Mouse (Mus musculus) adipocyte (in vitro differentiated cells): ENCODE results near the gene Gbe1.

Source experiments
- DNase-seq: peaks from one replicate; pipeline ENCODE4 v3.0.0-alpha.2; 2016; ENCODE audit warnings: low spot score

Gbe1 gene

GRCm38 (mm10) chr16:70313886-70314577 lies at the start of gene Gbe1:
Gene Gbe1, plus strand, starts transcription at chr16:70313949.
- DNase-seq: peak; percentile 95

- DNase-seq: no peak
Measured at GRCm38 (mm10) chr16:70310691-70311090, 3.1 kb upstream of the Gbe1 start.

GRCm38 (mm10) chr16:70313496-70313885 lies 258 bp upstream of the Gbe1 start:
- no peak for DNase-seq

GRCm38 (mm10) chr16:70314578-70314930 lies 805 bp downstream of the Gbe1 start:
- DNase-seq: no peak

- no peak for DNase-seq
Measured at GRCm38 (mm10) chr16:70315261-70315660, 1.5 kb downstream of the Gbe1 start.

- DNase-seq: peak; percentile 34
Measured at GRCm38 (mm10) chr16:70315862-70316390, 2.2 kb downstream of the Gbe1 start.

GRCm38 (mm10) chr16:70319388-70319787 lies 5.6 kb downstream of the Gbe1 start:
- no peak for DNase-seq

- DNase-seq: no peak
Measured at GRCm38 (mm10) chr16:70320612-70321280, 7.0 kb downstream of the Gbe1 start.

GRCm38 (mm10) chr16:70326339-70326948 lies 12.7 kb downstream of the Gbe1 start:
- DNase-seq: no peak

- no peak for DNase-seq
Measured at GRCm38 (mm10) chr16:70328566-70328965, 14.8 kb downstream of the Gbe1 start.

GRCm38 (mm10) chr16:70329036-70329435 lies 15.3 kb downstream of the Gbe1 start:
- DNase-seq: no peak

- peak; percentile 80 for DNase-seq
Measured at GRCm38 (mm10) chr16:70329471-70329870, 15.7 kb downstream of the Gbe1 start.

- no peak for DNase-seq
Measured at GRCm38 (mm10) chr16:70330007-70330406, 16.3 kb downstream of the Gbe1 start.

GRCm38 (mm10) chr16:70330626-70331275 lies 17.0 kb downstream of the Gbe1 start:
- DNase-seq: peak; percentile 69

GRCm38 (mm10) chr16:70334812-70335211 lies 21.1 kb downstream of the Gbe1 start:
- DNase-seq: no peak

GRCm38 (mm10) chr16:70335472-70335871 lies 21.7 kb downstream of the Gbe1 start:
- DNase-seq: no peak

- DNase-seq: no peak
Measured at GRCm38 (mm10) chr16:70337661-70338060, 23.9 kb downstream of the Gbe1 start.

GRCm38 (mm10) chr16:70344496-70344895 lies 30.7 kb downstream of the Gbe1 start:
- peak; percentile 80 for DNase-seq

- DNase-seq: no peak
Measured at GRCm38 (mm10) chr16:70345607-70346006, 31.9 kb downstream of the Gbe1 start.

GRCm38 (mm10) chr16:70350011-70350410 lies 36.3 kb downstream of the Gbe1 start:
- no peak for DNase-seq

- DNase-seq: peak; percentile 84
Measured at GRCm38 (mm10) chr16:70351641-70352280, 38.0 kb downstream of the Gbe1 start.

- peak; percentile 56 for DNase-seq
Measured at GRCm38 (mm10) chr16:70352571-70352970, 38.8 kb downstream of the Gbe1 start.
